Mouse (Mus musculus): Measurements from ENCODE around the gene Uvrag.

GRCm38 (mm10) chr7:98995126-98995727 lies 145.7 kb downstream of the Uvrag start:
- no peak for TF ChIP-seq POLR2A (IDR thresholded peaks at IDR 0.05; ENCODE audit: borderline replicate concordance, extremely low read depth, insufficient read depth, insufficient read length, poor library complexity, severe bottlenecking)
- TF ChIP-seq CTCF (IDR thresholded peaks at IDR 0.05; ENCODE audit: borderline replicate concordance, extremely low read depth, insufficient read depth, insufficient read length): no peak

All from brain, embryonic 14.5 days (tissue).